Mouse (Mus musculus): ENCODE data around the gene Plekhm1.
"Not testable (repeated sequence)": the region's sequence is repeated elsewhere in the genome, so short reads cannot be mapped to it uniquely, and the experiment has no call there.

Gene Plekhm1

GRCm38 (mm10) chr11:103340130-103340529 is 72.4 kb downstream of the Plekhm1 start:
- no peak for DNase-seq (ENCODE audit: low spot score in 2 of 2)

DNA sequence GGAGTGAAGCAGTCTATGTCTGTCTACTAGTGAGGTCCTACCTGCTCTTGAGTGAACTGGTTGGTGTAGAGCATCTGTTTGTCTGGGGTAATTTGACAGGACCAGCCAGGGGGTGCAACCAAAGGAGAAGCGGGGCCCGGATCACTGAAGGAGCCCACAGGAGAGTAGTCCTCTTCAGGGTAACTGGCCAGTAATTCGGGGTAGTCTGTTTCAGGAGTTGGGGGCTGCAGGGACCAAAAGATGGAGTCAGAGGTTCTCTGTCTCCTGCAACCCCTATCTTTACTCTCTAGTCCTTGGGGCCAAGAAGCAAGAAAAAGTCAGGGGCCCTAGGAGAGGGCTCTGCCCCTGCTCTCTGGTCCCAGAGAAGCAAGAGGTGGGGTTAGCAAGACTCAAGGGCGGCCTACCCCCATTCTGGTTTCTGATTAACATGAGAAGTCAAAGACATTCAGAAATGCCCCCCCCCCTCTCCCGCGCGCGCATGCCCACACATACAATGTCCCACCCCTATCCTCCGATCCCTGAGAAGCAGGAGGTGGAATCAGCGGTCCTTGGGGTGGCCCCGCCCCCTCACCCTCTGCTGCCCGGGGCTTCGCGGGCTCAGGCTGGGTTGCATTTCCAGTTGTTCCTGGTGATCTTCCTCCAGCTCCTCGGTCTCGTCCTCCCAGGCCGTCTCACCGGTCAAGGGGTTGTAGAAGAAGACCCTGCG is 72.9 kb downstream of the Plekhm1 start:
- DNase-seq (ENCODE audit: low spot score in 2 of 2): no peak

GRCm38 (mm10) chr11:103338671-103339070 is 73.8 kb downstream of the Plekhm1 start:
- DNase-seq (ENCODE audit: low spot score in 2 of 2): no peak

GRCm38 (mm10) chr11:103338119-103338518 is 74.4 kb downstream of the Plekhm1 start:
- no peak for DNase-seq (ENCODE audit: low spot score in 2 of 2)

- no peak for DNase-seq (ENCODE audit: low spot score in 2 of 2)
Observed at GRCm38 (mm10) chr11:103337180-103337579, 75.3 kb downstream of the Plekhm1 start.

DNA sequence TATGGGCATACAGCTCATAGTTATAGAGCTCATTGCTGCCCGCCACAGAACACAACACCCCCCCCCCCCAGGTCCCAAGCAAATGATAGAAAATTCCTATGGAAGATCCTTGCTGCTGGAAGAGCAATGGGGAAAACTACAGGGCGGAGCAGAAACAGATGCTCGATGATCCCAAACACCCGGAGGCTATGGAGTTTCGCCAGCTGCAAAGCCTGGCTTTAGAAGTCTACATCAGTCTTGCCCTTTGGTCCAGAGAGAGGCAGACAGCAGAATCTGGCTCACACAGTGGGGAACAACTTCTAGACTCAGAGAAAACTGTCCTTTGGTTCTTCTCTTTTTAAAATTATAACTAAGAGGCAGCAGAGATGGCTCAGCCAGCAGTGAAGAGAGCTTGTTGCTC is 76.9 kb downstream of the Plekhm1 start:
- DNase-seq (ENCODE audit: low spot score in 2 of 2): no peak

DNA sequence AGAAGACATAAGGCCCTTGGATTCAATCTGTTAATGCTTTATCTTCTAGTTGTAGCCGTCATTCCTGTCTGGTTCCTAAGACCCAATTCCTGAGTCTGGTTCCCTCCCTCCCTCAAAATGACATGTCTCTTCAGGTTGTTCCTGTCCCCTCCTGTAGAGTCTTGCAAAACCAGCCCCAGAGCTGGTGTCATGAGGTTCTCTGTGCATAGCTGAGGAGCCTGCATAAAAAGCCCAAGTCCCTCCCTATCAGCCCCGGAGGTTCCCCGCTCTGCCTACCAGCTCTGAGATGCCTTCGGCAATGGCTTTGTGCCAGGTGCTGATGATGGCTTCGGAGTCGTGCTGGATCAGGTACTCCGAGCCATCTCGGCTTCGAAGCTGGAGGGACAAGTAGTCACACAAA is 77.6 kb downstream of the Plekhm1 start:
- peak in 1 of 2 experiments; percentile 57 for DNase-seq (ENCODE audit: low spot score in 2 of 2)

GRCm38 (mm10) chr11:103333719-103334398 is 78.6 kb downstream of the Plekhm1 start:
- no peak for DNase-seq (ENCODE audit: low spot score in 2 of 2)

GRCm38 (mm10) chr11:103332890-103333651 is 79.4 kb downstream of the Plekhm1 start:
- no peak for DNase-seq (ENCODE audit: low spot score in 2 of 2)

GRCm38 (mm10) chr11:103332186-103332889 is 80.1 kb downstream of the Plekhm1 start:
- DNase-seq (ENCODE audit: low spot score in 2 of 2): peak; percentile 71 to 90

GRCm38 (mm10) chr11:103331502-103332185 is 80.8 kb downstream of the Plekhm1 start:
- no peak for DNase-seq (ENCODE audit: low spot score in 2 of 2)

DNA sequence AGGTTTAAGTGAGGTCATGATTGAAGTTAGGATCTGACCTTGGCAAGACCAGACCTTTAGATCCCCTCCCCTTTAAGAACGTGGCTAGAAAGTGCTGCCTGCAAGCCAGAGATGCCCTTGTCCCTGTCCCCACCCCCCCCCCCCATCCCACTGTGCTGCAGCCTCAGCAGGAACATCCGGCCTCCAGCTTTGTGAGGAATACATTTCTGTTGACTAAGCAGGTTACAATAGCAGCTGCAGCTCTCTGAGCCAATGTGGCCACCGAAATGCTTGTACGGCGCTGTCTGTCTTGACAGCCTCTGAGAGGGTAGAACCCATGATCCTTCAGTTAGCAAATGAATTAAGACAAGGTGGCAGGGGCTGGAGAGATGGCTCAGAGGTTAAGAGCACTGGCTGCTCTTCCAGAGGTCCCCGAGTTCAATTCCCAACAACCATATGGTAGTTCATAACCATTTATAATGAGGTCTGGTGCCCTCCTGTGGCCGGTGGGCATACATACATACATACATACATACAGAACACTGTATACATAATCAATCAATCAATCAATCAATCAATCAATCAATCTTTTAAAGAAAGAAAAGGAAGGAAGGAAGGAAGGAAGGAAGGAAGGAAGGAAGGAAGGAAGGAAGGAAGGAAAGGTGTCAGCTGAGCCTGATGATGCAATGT is 81.7 kb downstream of the Plekhm1 start:
- no peak for DNase-seq (ENCODE audit: low spot score in 2 of 2)

DNA sequence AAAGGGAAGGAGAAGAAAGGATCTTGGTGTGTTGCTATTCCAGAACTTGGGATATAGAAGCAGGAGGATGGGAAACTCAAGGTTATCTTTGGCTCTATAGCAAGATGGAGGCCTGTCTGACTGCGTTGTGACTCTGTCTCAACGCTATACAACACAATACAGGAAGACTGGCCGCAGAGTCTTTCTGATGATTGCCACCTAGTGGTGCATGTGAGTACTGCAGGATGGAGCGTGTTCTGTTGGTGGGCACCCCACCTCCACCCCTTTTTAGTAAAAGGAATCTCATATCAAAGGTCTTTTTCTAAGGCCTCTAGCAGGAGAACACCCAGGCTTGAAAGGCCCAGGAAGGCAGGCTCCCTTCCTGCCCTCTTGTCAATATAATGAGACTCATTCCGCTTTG is 85.5 kb downstream of the Plekhm1 start:
- peak; percentile 58 to 84 for DNase-seq (ENCODE audit: low spot score in 2 of 2)

- DNase-seq (ENCODE audit: low spot score in 2 of 2): no peak
Observed at GRCm38 (mm10) chr11:103325172-103325571, 87.3 kb downstream of the Plekhm1 start.

DNA sequence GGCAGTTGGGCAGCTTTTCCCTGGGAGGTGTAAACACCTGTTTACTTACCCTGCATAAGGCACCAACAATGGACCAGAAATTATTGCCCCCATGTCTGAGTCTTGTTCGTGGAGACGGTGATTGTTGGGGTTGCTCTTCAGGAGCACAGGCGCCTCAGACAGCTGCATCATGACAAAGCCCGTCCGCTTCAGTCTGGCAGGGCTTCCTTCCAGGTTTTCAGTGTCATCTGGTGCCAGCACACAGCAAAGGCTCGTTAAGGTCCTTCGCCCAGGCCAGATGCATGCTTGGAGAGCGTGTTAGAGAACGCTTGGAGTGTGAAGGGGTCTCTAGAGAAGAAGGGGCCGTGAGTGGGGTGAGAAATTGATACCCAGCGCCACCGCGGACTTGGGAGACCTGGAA is 87.8 kb downstream of the Plekhm1 start:
- no peak for DNase-seq (ENCODE audit: low spot score in 2 of 2)

GRCm38 (mm10) chr11:103322832-103323231 is 89.7 kb downstream of the Plekhm1 start:
- not testable (repeated sequence) for DNase-seq (ENCODE audit: low spot score in 2 of 2)

GRCm38 (mm10) chr11:103320646-103321045 is 91.8 kb downstream of the Plekhm1 start:
- no peak for DNase-seq (ENCODE audit: low spot score in 2 of 2)

DNA sequence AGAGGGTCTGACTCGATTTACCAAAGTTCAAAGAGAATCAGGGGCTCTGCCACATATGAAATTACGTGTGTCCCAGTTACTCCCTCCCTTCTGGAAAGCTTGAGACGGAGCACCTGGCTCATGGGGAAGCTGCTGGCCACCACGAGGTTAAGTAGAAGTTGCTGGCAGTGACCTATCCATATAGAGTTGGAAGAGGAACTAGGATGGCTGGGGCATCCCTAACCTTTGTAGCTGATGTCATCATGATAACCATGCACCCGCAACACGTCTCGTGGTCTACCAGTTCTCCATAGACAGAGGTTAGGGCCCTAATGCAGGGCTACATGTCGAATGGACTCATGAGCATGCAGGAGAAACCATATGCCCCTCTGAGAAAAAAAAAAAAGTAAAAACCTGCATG is 92.3 kb downstream of the Plekhm1 start:
- no peak for DNase-seq (ENCODE audit: low spot score in 2 of 2)

GRCm38 (mm10) chr11:103318042-103318441 is 94.4 kb downstream of the Plekhm1 start:
- DNase-seq (ENCODE audit: low spot score in 2 of 2): no peak

- no peak for DNase-seq (ENCODE audit: low spot score in 2 of 2)
Observed at GRCm38 (mm10) chr11:103315379-103315778, 97.1 kb downstream of the Plekhm1 start.

Data from urinary bladder, postnatal 4 days (tissue).